ENCODE assay signal across 33 mouse cellular contexts in genomic region chr6:144825018-144825602, GRCm38 (mm10).
"Had no signal": no experiment of that assay in that cellular context is flagged by ENCODE, and none has a peak within 500 bp of the region (broad histone marks: within the 10 kb centered on the region; RNA-seq: fewer than 3 reads in every experiment).

No protein-coding gene starts in this region.

- H3K27me3 ChIP-seq: heart, embryonic 12.5 days; heart, embryonic 13.5 days; heart, embryonic 15.5 days; hindbrain, embryonic 12.5 days; hindbrain, embryonic 15.5 days; intestine, embryonic 15.5 days; kidney, embryonic 15.5 days had no signal

- H3K4me3 ChIP-seq: heart, embryonic 12.5 days; heart, embryonic 13.5 days; heart, embryonic 15.5 days; hindbrain, embryonic 10.5 days; hindbrain, embryonic 12.5 days; hindbrain, embryonic 13.5 days; hindbrain, embryonic 15.5 days; intestine, embryonic 15.5 days; kidney, embryonic 15.5 days; layer of hippocampus, adult 2 months; left cerebral cortex, adult 2 months had no signal

- H3K27ac ChIP-seq: heart, embryonic 13.5 days; heart, embryonic 15.5 days; hindbrain, embryonic 10.5 days; hindbrain, embryonic 12.5 days; hindbrain, embryonic 13.5 days; hindbrain, embryonic 14.5 days; hindbrain, embryonic 15.5 days; hindbrain, postnatal 0 days; intestine, embryonic 15.5 days; kidney, embryonic 15.5 days; kidney, postnatal 0 days; layer of hippocampus, adult 2 months; left cerebral cortex, adult 2 months had no signal

- H3K4me2 ChIP-seq: heart, embryonic 12.5 days; heart, embryonic 13.5 days; heart, embryonic 15.5 days; hindbrain, embryonic 12.5 days; hindbrain, embryonic 13.5 days; hindbrain, embryonic 14.5 days; hindbrain, embryonic 15.5 days; intestine, embryonic 15.5 days; kidney, embryonic 15.5 days had no signal

- H3K9me3 ChIP-seq: heart, embryonic 12.5 days; heart, embryonic 13.5 days; heart, embryonic 15.5 days; hindbrain, embryonic 10.5 days; hindbrain, embryonic 12.5 days; hindbrain, embryonic 13.5 days; hindbrain, embryonic 15.5 days; intestine, embryonic 15.5 days; kidney, embryonic 15.5 days had no signal

- H3K4me1 ChIP-seq: hindbrain, embryonic 12.5 days; hindbrain, embryonic 13.5 days; hindbrain, embryonic 15.5 days; intestine, embryonic 15.5 days had no signal

- H3K36me3 ChIP-seq: heart, embryonic 12.5 days; heart, embryonic 13.5 days; heart, embryonic 15.5 days; hindbrain, embryonic 10.5 days; hindbrain, embryonic 12.5 days; hindbrain, embryonic 13.5 days; hindbrain, embryonic 15.5 days; intestine, embryonic 15.5 days; kidney, embryonic 15.5 days had no signal

- H3K9ac ChIP-seq: heart, embryonic 12.5 days; heart, embryonic 13.5 days; heart, embryonic 15.5 days; hindbrain, embryonic 12.5 days; hindbrain, embryonic 13.5 days; hindbrain, embryonic 14.5 days; hindbrain, embryonic 15.5 days; intestine, embryonic 15.5 days; kidney, embryonic 15.5 days had no signal

- DNase-seq: heart, postnatal 10 days; heart, postnatal 36 days; heart, postnatal 4 days; kidney, adult 11 months; kidney, adult 18-20 months; kidney, adult 2 months; kidney, adult 8-10 months; kidney, adult 9 months; kidney, postnatal 10 days; kidney, postnatal 14 days; kidney, postnatal 25 days; kidney, postnatal 36 days; kidney, postnatal 4 days; layer of hippocampus, adult 9-11 months; layer of hippocampus, postnatal 36 days had no signal

- ATAC-seq: hindbrain, embryonic 16.5 days; hindbrain, postnatal 0 days; inflammation-experienced regulatory T-cells, adult 6 months; intestine, embryonic 15.5 days; intestine, embryonic 16.5 days; intestine, postnatal 0 days had no signal
